Mouse (Mus musculus): ENCODE measurements around the gene Dlg2. TPM values are rescaled to one million over a fixed set of nuclear protein-coding genes. Genes with fewer than 3 reads are reported as not detected.

Gene Dlg2
- 27.4 and 28.5 TPM in 2 replicates for polyA plus RNA-seq (2015; fragmentation: Nextera tagmentation; extraction: Ambion mirVana)

- peak within 1 kb of the TSS; percentile 71 for H3K4me3 ChIP-seq
- H3K9me3 ChIP-seq = no peaks in the 10 kb centered on the region
- peak within 1 kb of the TSS; percentile 90 for H3K27ac ChIP-seq (replicated peaks)
- peaks cover 3% of the 10 kb centered on the region; the same call in 1 of the 2 replicates for H3K36me3 ChIP-seq
- H3K4me1 ChIP-seq (replicated peaks) = peaks cover 19% of the 10 kb centered on the region
- ATAC-seq (ENCODE audit: low FRiP score, low read depth) = no peak; the same call in 1 of the 2 replicates
- peak within 1 kb of the TSS; percentile 67 for H3K9ac ChIP-seq
- H3K27me3 ChIP-seq = no peaks in the 10 kb centered on the region
- under 1% methylated on average over 32 of the region's 32 CpGs for WGBS
- H3K4me2 ChIP-seq = peak within 1 kb of the TSS; percentile 80
These were observed at the start of gene Dlg2 for GRCm38 (mm10) chr7:90476313-90477245. Gene Dlg2, plus strand, starts transcription at chr7:90476672.

- Histone ChIP-seq H3K27me3 (no peaks in the 10 kb centered on the region), H3K27ac (replicated peaks) (no peak overlapping the region), H3K9me3 (no peaks in the 10 kb centered on the region), H3K4me3 (peak overlapping the region; percentile 43), H3K9ac (peak overlapping the region; percentile 33), H3K36me3 (no peaks in the 10 kb centered on the region), H3K4me2 (peak overlapping the region; percentile 72), H3K4me1 (replicated peaks) (peaks cover 11% of the 10 kb centered on the region; the same call in 1 of the 2 replicates)
- ATAC-seq (ENCODE audit: low FRiP score, low read depth) = no peak
- WGBS = 67% methylated on average over 9 of the region's 9 CpGs
These were observed 49.5 kb upstream of the Dlg2 start for GRCm38 (mm10) chr7:90427006-90427405.

GRCm38 (mm10) chr7:90432221-90432620 lies 44.3 kb upstream of the Dlg2 start:
- Histone ChIP-seq H3K9me3 (no peaks in the 10 kb centered on the region), H3K27me3 (no peaks in the 10 kb centered on the region), H3K4me3 (no peak overlapping the region), H3K4me2 (no peak overlapping the region), H3K4me1 (replicated peaks) (peaks cover 1% of the 10 kb centered on the region; the same call in 1 of the 2 replicates), H3K36me3 (no peaks in the 10 kb centered on the region), H3K27ac (replicated peaks) (no peak overlapping the region), H3K9ac (no peak overlapping the region)
- no peak for ATAC-seq (ENCODE audit: low FRiP score, low read depth)

GRCm38 (mm10) chr7:90440044-90440443 lies 36.4 kb upstream of the Dlg2 start:
- no peak for ATAC-seq (ENCODE audit: low FRiP score, low read depth)
- H3K27me3 ChIP-seq = no peaks in the 10 kb centered on the region
- no peak overlapping the region for H3K27ac ChIP-seq (replicated peaks)
- H3K4me2 ChIP-seq = no peak overlapping the region
- H3K4me1 ChIP-seq (replicated peaks) = peaks cover 4% of the 10 kb centered on the region; the same call in 1 of the 2 replicates
- H3K9me3 ChIP-seq = no peaks in the 10 kb centered on the region
- no peak overlapping the region for H3K9ac ChIP-seq
- H3K4me3 ChIP-seq = no peak overlapping the region
- WGBS = 92% methylated on average over 4 of the region's 4 CpGs
- H3K36me3 ChIP-seq = no peaks in the 10 kb centered on the region

- Histone ChIP-seq H3K9ac (peak overlapping the region; percentile 59), H3K27me3 (no peaks in the 10 kb centered on the region), H3K4me1 (replicated peaks) (peaks cover 11% of the 10 kb centered on the region), H3K9me3 (no peaks in the 10 kb centered on the region), H3K4me2 (peak overlapping the region; percentile 65), H3K4me3 (peak overlapping the region; percentile 66), H3K27ac (replicated peaks) (peak overlapping the region; percentile 97), H3K36me3 (no peaks in the 10 kb centered on the region)
- 7% methylated on average over 4 of the region's 4 CpGs for WGBS
- peak; percentile 48 for ATAC-seq (ENCODE audit: low FRiP score, low read depth)
These were observed 34.4 kb upstream of the Dlg2 start for GRCm38 (mm10) chr7:90442070-90442469.

GRCm38 (mm10) chr7:90442518-90443080 lies 33.9 kb upstream of the Dlg2 start, which contains the start of gene Crebzf:
Gene Crebzf, plus strand, starts transcription at chr7:90442729.
- H3K9ac ChIP-seq = peak within 1 kb of the TSS; percentile 93
- peak; percentile 98 for ATAC-seq (ENCODE audit: low FRiP score, low read depth)
- no peaks in the 10 kb centered on the region for H3K9me3 ChIP-seq
- under 1% methylated on average over 51 of the region's 54 CpGs for WGBS
- peak within 1 kb of the TSS; percentile 66 for H3K4me3 ChIP-seq
- peaks cover 13% of the 10 kb centered on the region for H3K4me1 ChIP-seq (replicated peaks)
- peak within 1 kb of the TSS; percentile 80 for H3K4me2 ChIP-seq
- no peaks in the 10 kb centered on the region for H3K27me3 ChIP-seq
- H3K36me3 ChIP-seq = 0 out of 2 replicates have a peak, but pooled peaks cover 3% of the 10 kb centered on the region
- H3K27ac ChIP-seq (replicated peaks) = peak within 1 kb of the TSS; percentile 97

GRCm38 (mm10) chr7:90443101-90444091 lies 33.1 kb upstream of the Dlg2 start:
- H3K4me2 ChIP-seq = peak overlapping the region; percentile 80

GRCm38 (mm10) chr7:90444206-90444605 lies 32.3 kb upstream of the Dlg2 start:
- Histone ChIP-seq H3K27me3 (no peaks in the 10 kb centered on the region), H3K9me3 (no peaks in the 10 kb centered on the region), H3K4me1 (replicated peaks) (peaks cover 17% of the 10 kb centered on the region), H3K27ac (replicated peaks) (no peak overlapping the region; the same call in 1 of the 2 replicates), H3K4me3 (peak overlapping the region; percentile 66), H3K9ac (peak overlapping the region; percentile 93), H3K4me2 (peak overlapping the region; percentile 80), H3K36me3 (peaks cover 7% of the 10 kb centered on the region)
- no peak for ATAC-seq (ENCODE audit: low FRiP score, low read depth)
- 0% methylated on average over 6 of the region's 6 CpGs for WGBS

More at GRCm38 (mm10) chr7:90443101-90444091, 33.1 kb upstream of the Dlg2 start:
- peak overlapping the region; percentile 93 for H3K9ac ChIP-seq
- peak; percentile 66 for ATAC-seq (ENCODE audit: low FRiP score, low read depth)
- H3K4me1 ChIP-seq (replicated peaks) = peaks cover 17% of the 10 kb centered on the region
- peak overlapping the region; percentile 97 for H3K27ac ChIP-seq (replicated peaks)
- peak overlapping the region; percentile 66 for H3K4me3 ChIP-seq
- H3K9me3 ChIP-seq = no peaks in the 10 kb centered on the region
- WGBS = under 1% methylated on average over 120 of the region's 123 CpGs
- no peaks in the 10 kb centered on the region for H3K27me3 ChIP-seq
- H3K36me3 ChIP-seq = 0 out of 2 replicates have a peak, but pooled peaks cover 4% of the 10 kb centered on the region

GRCm38 (mm10) chr7:90456149-90456844 lies 20.2 kb upstream of the Dlg2 start:
- Histone ChIP-seq H3K4me3 (peak overlapping the region; percentile 94), H3K27me3 (no peaks in the 10 kb centered on the region), H3K9ac (peak overlapping the region; percentile 93), H3K4me1 (replicated peaks) (peaks cover 13% of the 10 kb centered on the region), H3K27ac (replicated peaks) (peak overlapping the region; percentile 96), H3K36me3 (peaks cover 22% of the 10 kb centered on the region), H3K9me3 (no peaks in the 10 kb centered on the region), H3K4me2 (peak overlapping the region; percentile 70)
- WGBS = 35% methylated on average over 7 of the region's 7 CpGs
- ATAC-seq (ENCODE audit: low FRiP score, low read depth) = no peak

- peak; percentile 99 for ATAC-seq (ENCODE audit: low FRiP score, low read depth)
- H3K9me3 ChIP-seq = no peaks in the 10 kb centered on the region
- under 1% methylated on average over 41 of the region's 41 CpGs for WGBS
- peak within 1 kb of the TSS; percentile 93 for H3K9ac ChIP-seq
- H3K4me3 ChIP-seq = peak within 1 kb of the TSS; percentile 94
- H3K27ac ChIP-seq (replicated peaks) = peak within 1 kb of the TSS; percentile 96
- H3K4me2 ChIP-seq = peak within 1 kb of the TSS; percentile 70
- H3K36me3 ChIP-seq = peaks cover 16% of the 10 kb centered on the region
- H3K4me1 ChIP-seq (replicated peaks) = peaks cover 13% of the 10 kb centered on the region
- H3K27me3 ChIP-seq = no peaks in the 10 kb centered on the region
These were observed 19.5 kb upstream of the Dlg2 start, which contains the start of gene Tmem126a for GRCm38 (mm10) chr7:90456845-90457468. Gene Tmem126a, minus strand, starts transcription at chr7:90457229.
